ENCODE assay signal across 18 mouse cellular contexts in the genomic region with DNA sequence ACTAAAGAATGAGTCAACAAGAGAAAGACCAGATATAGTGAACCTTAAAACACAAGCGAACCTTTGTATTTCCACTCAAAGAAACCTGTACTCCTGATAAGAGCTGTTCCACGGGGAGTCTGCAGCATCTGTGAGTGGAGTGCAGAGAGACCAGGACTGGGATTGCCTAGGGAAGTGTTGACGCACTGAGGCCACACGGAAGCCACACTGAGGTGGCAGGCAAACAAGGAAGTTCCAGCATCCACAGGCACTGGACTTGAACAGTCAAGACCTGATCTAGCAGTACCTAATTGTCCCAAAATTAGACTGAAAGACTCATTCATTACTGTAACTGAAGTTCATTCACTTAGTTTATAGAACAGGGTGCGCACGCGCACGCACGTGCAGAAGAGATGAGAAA. TPM values are rescaled to one million over a fixed set of nuclear protein-coding genes. Genes with fewer than 3 reads are reported as not detected.
DNase-seq lines count a peak whose midpoint lies in the region; ATAC-seq and TF ChIP-seq lines count a peak whose summit lies in the region.
"Had no signal": no experiment of that assay in that cellular context is flagged by ENCODE, and none has a peak within 500 bp of the region (broad histone marks: within the 10 kb centered on the region; RNA-seq: fewer than 3 reads in every experiment).

No protein-coding gene starts in this region.

- H3K27me3 ChIP-seq in heart, embryonic 14.5 days (ENCODE audit: control insufficient read depth, insufficient read depth, low read length): no peaks in the 10 kb centered on the region
- H3K27me3 ChIP-seq in heart, embryonic 10.5 days (ENCODE audit: insufficient read depth, poor library complexity, severe bottlenecking): no peaks in the 10 kb centered on the region
- no peaks in the 10 kb centered on the region for H3K27me3 ChIP-seq in intestine, embryonic 16.5 days (replicated peaks; ENCODE audit: control insufficient read depth, insufficient read depth, low read length)
- H3K27me3 ChIP-seq in midbrain, postnatal 0 days (ENCODE audit: insufficient read depth, low read length): no peaks in the 10 kb centered on the region
- H3K27me3 ChIP-seq: liver, embryonic 13.5 days; midbrain, embryonic 15.5 days had no signal

- H3K9me3 ChIP-seq in heart, embryonic 14.5 days (ENCODE audit: control insufficient read depth, low read length): no peaks in the 10 kb centered on the region
- H3K9me3 ChIP-seq in heart, embryonic 10.5 days: no peaks in the 10 kb centered on the region
- no peaks in the 10 kb centered on the region for H3K9me3 ChIP-seq in intestine, embryonic 16.5 days (ENCODE audit: control insufficient read depth, low read length)
- no peaks in the 10 kb centered on the region for H3K9me3 ChIP-seq in midbrain, postnatal 0 days (ENCODE audit: low read length)
- H3K9me3 ChIP-seq: liver, embryonic 13.5 days; midbrain, embryonic 15.5 days had no signal

- H3K4me2 ChIP-seq in heart, embryonic 14.5 days (ENCODE audit: low read length): 0 out of 2 replicates have a peak overlapping the region, but pooled peaks have one; percentile 14
- H3K4me2 ChIP-seq in intestine, embryonic 16.5 days (ENCODE audit: low read depth, low read length): peak overlapping the region; percentile 28; the same call in 1 of the 2 replicates
- H3K4me2 ChIP-seq in midbrain, postnatal 0 days (ENCODE audit: low read depth, low read length, poor library complexity, severe bottlenecking): no peak overlapping the region
- H3K4me2 ChIP-seq: liver, embryonic 13.5 days; midbrain, embryonic 15.5 days had no signal

- H3K27ac ChIP-seq in heart, embryonic 14.5 days (replicated peaks in 1 of 2; ENCODE audit: control insufficient read depth in 1 of 2, insufficient read depth in 1 of 2, low read depth in 2 of 2, low read length in 2 of 2): no peak overlapping the region
- no peak overlapping the region for H3K27ac ChIP-seq in heart, embryonic 10.5 days
- peak overlapping the region; percentile 76 for H3K27ac ChIP-seq in intestine, embryonic 16.5 days (ENCODE audit: low read length)
- H3K27ac ChIP-seq in midbrain, postnatal 0 days (ENCODE audit: low read depth, low read length): no peak overlapping the region
- H3K27ac ChIP-seq: liver, embryonic 13.5 days; midbrain, embryonic 15.5 days had no signal

- no peak overlapping the region for H3K9ac ChIP-seq in heart, embryonic 14.5 days (ENCODE audit: low read length)
- 0 out of 2 replicates have a peak overlapping the region, but pooled peaks have one; percentile 1 for H3K9ac ChIP-seq in intestine, embryonic 16.5 days (ENCODE audit: low read depth, low read length)
- no peak overlapping the region for H3K9ac ChIP-seq in midbrain, postnatal 0 days (replicated peaks; ENCODE audit: low read length, poor library complexity, severe bottlenecking)
- H3K9ac ChIP-seq: liver, embryonic 13.5 days; midbrain, embryonic 15.5 days had no signal

- H3K4me3 ChIP-seq in heart, embryonic 14.5 days (ENCODE audit: control insufficient read depth in 1 of 2, insufficient read depth in 1 of 2, low read depth in 1 of 2, low read length in 2 of 2): no peak overlapping the region
- H3K4me3 ChIP-seq in heart, embryonic 10.5 days: no peak overlapping the region
- no peak overlapping the region for H3K4me3 ChIP-seq in intestine, embryonic 16.5 days (ENCODE audit: low read length)
- H3K4me3 ChIP-seq in midbrain, postnatal 0 days (ENCODE audit: low read depth, low read length): no peak overlapping the region
- H3K4me3 ChIP-seq: liver, embryonic 13.5 days; midbrain, embryonic 15.5 days had no signal

- no peaks in the 10 kb centered on the region for H3K36me3 ChIP-seq in heart, embryonic 14.5 days (ENCODE audit: control insufficient read depth, insufficient read depth, low read length)
- H3K36me3 ChIP-seq in heart, embryonic 10.5 days: no peaks in the 10 kb centered on the region
- no peaks in the 10 kb centered on the region for H3K36me3 ChIP-seq in intestine, embryonic 16.5 days (ENCODE audit: control insufficient read depth, insufficient read depth, low read length)
- no peaks in the 10 kb centered on the region for H3K36me3 ChIP-seq in midbrain, postnatal 0 days (ENCODE audit: insufficient read depth, low read length)
- H3K36me3 ChIP-seq: liver, embryonic 13.5 days; midbrain, embryonic 15.5 days had no signal

- 59% methylated on average over 9 of the region's 9 CpGs for WGBS in heart, embryonic 14.5 days
- 56% methylated on average over 9 of the region's 9 CpGs for WGBS in heart, embryonic 10.5 days
- whole genome bisulfite sequencing in intestine, embryonic 16.5 days: 59% methylated on average over 9 of the region's 9 CpGs
- WGBS in midbrain, postnatal 0 days: 81% methylated on average over 9 of the region's 9 CpGs

- TF ChIP-seq CTCF in midbrain, postnatal 0 days (IDR thresholded peaks at IDR 0.05): no peak

- ATAC-seq in heart, embryonic 14.5 days (ENCODE audit: insufficient number of reproducible peaks, insufficient read depth, low FRiP score, low read depth): no peak
- peak; percentile 49 for ATAC-seq in intestine, embryonic 16.5 days
- no peak for ATAC-seq in midbrain, postnatal 0 days (ENCODE audit: low FRiP score)
- ATAC-seq: forebrain, embryonic 16.5 days; midbrain, embryonic 15.5 days had no signal

- DNase-seq in heart, embryonic 10.5 days (ENCODE audit: low spot score): no peak
- DNase-seq in lung, adult 18-20 months: peak; percentile 20 to 40
- DNase-seq in lung, postnatal 10 days: no peak
- peak; percentile 22 for DNase-seq in lung, postnatal 36 days
- DNase-seq in right cerebral cortex, adult 2 months (ENCODE audit: low spot score in 2 of 2): no peak
- DNase-seq in midbrain, postnatal 0 days (ENCODE audit: low spot score): no peak
- DNase-seq: adrenal gland, postnatal 10 days; cerebellum, adult 11-12 months; cerebellum, postnatal 36 days; heart, postnatal 14 days; layer of hippocampus, postnatal 36 days; liver, embryonic 13.5 days; right cerebral cortex, adult 18-20 months; thymus, postnatal 36 days had no signal

- H3K4me1 ChIP-seq in heart, embryonic 14.5 days (ENCODE audit: control insufficient read depth in 2 of 2, insufficient read depth in 2 of 2, low read length in 2 of 2): peaks cover 19 to 43% of the 10 kb centered on the region in 2 experiments
- peaks cover 41% of the 10 kb centered on the region for H3K4me1 ChIP-seq in heart, embryonic 10.5 days
- H3K4me1 ChIP-seq in intestine, embryonic 16.5 days (ENCODE audit: control insufficient read depth, insufficient read depth, low read length): peaks cover 26% of the 10 kb centered on the region
- peaks cover 15% of the 10 kb centered on the region; the same call in 1 of the 2 replicates for H3K4me1 ChIP-seq in midbrain, postnatal 0 days (ENCODE audit: insufficient read depth, low read length)

RNA-seq across cellular contexts. Expression of a gene that starts 4.9 kb away (rescaled TPM):
- polyA plus RNA-seq in heart, embryonic 14.5 days (2014; fragmentation: Nextera tagmentation; extraction: Ambion mirVana): 33.4 and 34.4 TPM in 2 replicates
- polyA plus RNA-seq in heart, embryonic 10.5 days (2016; fragmentation: Nextera tagmentation; extraction: Ambion mirVana): 41.3 and 46.6 TPM in 2 replicates
- 32.8 and 34.9 TPM in 2 replicates for polyA plus RNA-seq in intestine, embryonic 16.5 days (2015; fragmentation: Nextera tagmentation; extraction: Ambion mirVana)
- total RNA-seq in midbrain, postnatal 0 days (2014; rRNA removed): 82.3 and 115 TPM in 2 replicates
- 28.8 and 36.8 TPM in 2 replicates for polyA plus RNA-seq in midbrain, postnatal 0 days (2015; fragmentation: Nextera tagmentation; extraction: Ambion mirVana)

Comparison
In these comparisons a context has a peak if more than half of its experiments do, and no peak if none do; other contexts are left out.
1. DNase-seq: peak in lung, adult 18-20 months (2 of 2) and lung, postnatal 36 days (single experiment); none in heart, embryonic 10.5 days (single experiment), lung, postnatal 10 days (single experiment), right cerebral cortex, adult 2 months (0 of 2) and midbrain, postnatal 0 days (single experiment).